Mouse (Mus musculus) naive thymus-derived CD4-positive, alpha-beta T cell, adult 2 months (primary cell): Measurements from ENCODE around the gene Lrrc10b.

ENCODE experiments used
- DNase-seq: peaks from one replicate; pipeline ENCODE4 v3.0.0-alpha.2; 2011; ENCODE audit warnings: low read depth

Lrrc10b gene

GRCm38 (mm10) chr19:10444685-10445369 lies 12.4 kb downstream of the Lrrc10b start:
- no peak for DNase-seq

GRCm38 (mm10) chr19:10437521-10437920 lies 19.8 kb downstream of the Lrrc10b start:
- no peak for DNase-seq

DNA sequence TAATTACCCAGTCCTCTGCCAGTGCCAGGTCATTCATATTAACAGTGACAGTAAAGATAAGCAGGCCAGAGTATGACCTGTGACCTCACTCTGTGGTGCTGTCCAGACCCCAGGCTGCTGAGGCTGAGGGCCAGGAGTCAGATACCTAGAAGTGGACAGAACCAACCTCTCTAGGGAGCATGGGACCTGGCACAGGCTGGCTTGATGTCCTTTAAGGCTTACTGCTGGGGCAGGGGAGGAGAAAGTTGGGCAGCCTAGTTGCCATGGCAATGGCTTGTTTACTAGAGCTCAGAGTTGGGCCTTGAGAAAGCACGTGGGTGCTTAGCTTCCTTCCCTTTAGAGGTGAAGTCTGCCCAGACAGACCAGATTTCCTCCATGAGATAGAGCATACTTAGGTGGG lies 20.5 kb downstream of the Lrrc10b start:
- DNase-seq, result no peak

DNA sequence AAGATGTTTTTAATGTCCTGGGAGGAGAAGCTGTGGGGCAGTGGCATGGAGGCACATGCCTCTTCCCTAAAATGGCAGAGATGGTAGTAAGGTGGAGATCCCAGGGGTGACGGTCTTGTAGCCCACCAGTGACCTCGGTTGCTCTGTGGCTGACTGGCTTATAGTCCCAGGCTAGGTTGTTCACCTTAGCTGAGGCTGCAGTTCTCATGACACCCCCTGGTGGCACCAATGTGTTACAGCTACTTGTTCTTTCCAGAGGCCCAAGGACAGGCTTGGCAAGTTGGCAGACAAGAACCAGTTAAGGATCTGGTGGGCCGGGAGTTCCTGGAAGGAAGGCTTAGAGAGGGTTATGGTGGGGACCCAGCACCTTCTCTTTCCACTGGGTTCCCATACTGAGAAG lies 21.4 kb downstream of the Lrrc10b start:
- DNase-seq, result peak; percentile 52

GRCm38 (mm10) chr19:10434927-10435326 lies 22.3 kb downstream of the Lrrc10b start:
- DNase-seq, result no peak

- no peak for DNase-seq
Observed at GRCm38 (mm10) chr19:10433879-10434540, 23.3 kb downstream of the Lrrc10b start.

DNA sequence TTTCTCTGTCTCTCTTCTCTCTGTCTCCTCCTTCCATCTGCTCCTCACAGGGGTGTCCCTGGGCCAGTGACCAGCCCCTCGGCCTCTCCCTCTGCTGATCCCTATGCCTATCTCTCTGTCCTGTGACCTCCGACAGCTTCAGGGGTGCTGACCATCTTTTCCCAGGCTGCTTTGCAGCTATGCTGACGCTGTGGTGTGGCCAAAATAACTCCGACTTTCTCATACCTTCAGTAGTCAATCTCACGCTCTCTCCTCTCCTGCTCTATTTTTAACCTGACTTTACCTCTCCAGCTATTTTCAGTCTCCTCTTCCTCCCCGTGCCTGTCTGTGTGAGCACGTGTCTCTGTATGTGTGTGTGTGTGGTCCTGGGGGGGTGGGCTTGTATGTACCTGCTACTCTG lies 24.0 kb downstream of the Lrrc10b start:
- DNase-seq, result no peak

DNA sequence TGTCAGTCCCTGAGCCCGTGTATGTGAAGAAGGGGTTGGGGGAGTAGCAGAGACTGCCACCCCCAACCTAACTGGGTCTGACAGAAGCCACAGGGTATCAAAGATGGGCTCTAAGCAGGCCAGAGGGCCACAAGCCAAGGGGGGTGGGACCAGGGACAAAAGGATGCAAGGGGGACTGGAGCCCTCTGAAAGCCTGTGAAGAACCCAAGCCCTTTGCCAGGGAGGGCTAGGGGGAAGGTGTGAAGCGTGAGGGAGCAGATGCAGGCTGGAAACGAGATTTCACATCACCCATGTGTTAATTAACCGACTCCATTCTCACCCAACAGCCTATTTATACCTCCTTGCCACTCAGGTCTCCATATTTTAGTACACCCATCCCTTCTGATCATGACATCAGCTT lies 25.4 kb downstream of the Lrrc10b start:
- DNase-seq, result no peak

DNA sequence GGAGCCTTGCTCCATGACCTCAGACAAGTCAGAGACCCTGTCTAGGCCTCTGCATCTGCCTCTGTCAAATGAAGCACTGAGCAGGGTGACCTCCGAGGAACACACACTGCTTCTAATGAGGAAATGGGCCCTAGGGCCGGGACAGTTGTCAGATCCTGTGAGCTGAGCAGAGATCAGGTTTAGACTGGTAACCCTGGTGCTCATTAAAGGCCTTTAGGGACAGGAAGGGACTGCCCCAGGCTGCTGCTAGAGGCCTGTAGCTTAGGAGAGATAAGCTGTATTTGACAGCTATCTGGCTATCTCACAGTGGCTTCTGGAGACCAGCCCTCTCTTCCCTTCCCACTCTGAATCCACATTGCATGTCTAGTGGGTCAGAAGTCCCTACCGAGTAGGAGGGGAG lies 25.9 kb downstream of the Lrrc10b start:
- DNase-seq, result no peak

- DNase-seq, result no peak
Observed at GRCm38 (mm10) chr19:10429371-10429770, 27.9 kb downstream of the Lrrc10b start.

- DNase-seq, result no peak
Observed at GRCm38 (mm10) chr19:10427431-10427830, 29.8 kb downstream of the Lrrc10b start.

DNA sequence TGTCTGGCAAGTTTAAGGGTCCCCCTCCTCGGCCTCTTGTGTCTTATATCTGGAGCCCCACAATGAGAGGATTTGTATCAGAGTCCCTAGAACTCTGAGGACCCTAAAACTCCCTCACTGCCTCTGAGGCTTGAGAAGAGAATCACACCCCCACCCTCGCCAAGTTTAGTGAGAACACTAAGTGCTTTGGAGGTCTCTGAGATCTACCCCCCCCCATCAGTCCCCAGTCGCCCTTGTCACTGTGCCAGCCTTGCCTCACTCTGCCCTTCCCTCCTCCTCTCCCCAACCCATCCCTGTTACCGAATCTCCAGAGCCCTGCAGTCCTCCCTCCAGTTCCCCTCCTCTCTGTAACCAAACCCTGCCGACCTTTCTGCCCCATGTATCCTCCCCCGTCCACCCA lies 30.5 kb downstream of the Lrrc10b start:
- DNase-seq, result no peak

GRCm38 (mm10) chr19:10426312-10426711 lies 31.0 kb downstream of the Lrrc10b start:
- no peak for DNase-seq

DNA sequence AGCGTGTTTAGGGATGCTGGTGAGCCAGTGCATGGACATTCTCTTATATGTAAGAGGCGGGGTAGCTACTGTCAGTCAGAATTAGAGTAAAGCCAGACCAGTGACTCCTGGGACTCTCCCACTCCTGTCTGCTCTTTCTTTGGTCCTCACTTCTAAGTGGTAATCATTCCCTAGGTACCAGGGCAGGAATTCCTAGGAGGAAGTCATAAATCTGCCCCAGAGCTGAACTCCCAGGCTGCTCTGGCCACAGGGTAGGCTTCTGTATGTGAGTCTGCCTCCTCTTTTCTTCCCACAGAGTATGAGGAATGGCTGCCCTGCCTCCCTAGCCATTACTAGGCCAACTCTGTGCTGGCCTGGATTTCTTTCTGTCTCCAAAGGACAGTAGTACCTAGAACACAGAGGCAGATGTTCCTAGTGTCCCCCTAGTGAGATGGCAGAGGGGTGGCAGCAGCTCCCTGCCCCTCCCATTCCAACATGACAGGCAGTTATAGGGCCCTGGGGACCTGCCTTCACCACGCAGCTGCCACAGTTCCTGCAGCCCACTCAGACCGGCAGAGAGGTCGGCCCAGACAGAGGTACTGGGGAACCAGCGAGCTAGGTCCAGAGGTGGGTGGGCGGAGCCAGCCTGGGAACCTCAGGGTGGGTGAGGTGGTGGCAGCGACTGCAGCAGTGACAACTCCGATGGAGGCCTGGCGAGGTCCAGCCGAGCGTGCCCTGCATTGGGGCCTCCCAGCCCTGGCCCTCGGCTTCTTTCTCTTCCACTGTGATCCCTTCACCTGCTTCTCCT lies 31.6 kb downstream of the Lrrc10b start:
- DNase-seq, result no peak

DNA sequence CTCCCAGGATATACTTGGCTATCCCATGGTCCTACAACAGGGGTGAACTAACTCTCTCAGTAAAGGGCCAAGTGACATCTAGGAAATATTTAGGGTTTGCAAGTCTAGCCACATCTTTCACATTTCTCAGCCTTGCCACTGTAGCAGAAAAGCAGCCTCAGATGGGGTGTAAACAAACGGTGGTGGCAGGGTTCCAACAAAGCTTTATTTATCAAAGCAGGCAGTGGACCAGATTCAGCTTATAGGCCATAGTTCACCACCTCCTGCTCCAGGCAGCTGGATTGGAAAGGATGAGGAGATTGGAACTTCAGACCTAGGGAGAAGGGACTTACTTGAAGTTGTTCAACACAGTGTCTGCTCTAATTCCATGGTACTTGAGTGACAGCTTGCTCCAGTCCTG lies 32.5 kb downstream of the Lrrc10b start:
- DNase-seq, result no peak

DNA sequence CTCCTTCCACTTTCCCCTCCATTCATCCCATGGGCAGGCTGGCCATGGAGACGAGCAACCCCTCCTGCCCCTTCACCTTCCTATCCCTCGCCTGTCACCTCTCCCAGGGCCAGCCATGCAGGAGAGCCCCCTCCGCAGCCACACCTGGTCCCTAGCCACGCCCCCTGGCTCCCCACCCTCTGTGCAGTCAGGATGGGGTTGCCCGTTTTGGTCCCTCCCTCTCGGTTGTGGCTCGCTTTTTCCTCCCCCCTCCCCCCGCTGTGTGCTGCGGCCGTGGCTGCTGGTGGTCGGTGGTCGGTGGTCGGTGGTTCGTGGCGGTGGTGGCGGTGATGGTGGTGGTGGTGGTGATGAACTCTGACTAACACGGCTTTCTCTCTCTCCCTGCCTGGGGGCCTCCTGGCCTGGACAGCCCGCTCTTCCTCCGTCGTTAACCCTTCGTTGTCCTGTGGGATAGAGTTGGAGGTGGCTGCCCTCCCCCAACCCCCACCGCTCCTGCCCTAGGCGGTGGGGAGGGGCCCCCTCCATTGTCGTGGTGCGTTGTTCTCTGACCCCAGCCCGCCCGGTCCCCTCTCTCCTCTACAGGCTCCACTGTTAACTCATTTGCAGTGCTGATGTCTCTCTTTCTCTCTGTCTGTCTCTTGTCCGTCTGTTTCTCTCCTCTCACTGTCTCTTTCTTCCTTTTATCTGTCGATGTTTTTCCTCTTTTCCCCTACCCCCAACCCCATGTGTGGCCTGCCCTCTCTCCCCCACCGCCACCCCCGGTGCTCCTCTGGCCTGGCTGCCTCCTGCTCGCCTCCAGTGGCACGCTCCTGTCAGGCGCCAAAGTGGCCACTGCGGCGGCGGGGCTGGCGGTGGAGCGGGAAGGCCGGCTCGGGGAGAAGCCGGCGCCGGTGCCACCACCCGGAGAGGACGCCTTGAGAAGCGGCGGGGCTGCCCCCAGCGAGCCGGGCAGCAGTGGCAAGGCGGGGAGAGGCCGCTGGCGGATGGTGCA lies 35.0 kb downstream of the Lrrc10b start:
- DNase-seq, result no peak

DNA sequence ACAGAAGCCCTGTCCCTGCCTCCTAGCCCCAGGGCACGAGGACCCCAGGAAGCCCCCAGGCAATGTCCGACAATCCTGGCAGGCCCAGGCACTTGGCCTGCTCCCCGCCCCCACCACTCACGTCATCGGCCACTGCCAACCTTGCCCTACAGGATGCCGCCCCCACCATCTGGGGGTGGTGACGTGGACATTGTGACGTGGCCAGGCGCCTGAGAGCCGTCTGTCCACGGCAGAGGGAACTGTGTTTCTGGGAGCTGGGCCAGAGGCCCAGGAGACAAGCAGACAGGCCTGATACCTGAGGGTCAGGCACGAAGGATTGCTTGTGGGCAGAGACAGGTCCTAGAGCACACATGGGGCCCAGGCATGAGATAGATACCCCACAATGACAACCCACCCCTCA lies 39.8 kb downstream of the Lrrc10b start:
- DNase-seq, result no peak

GRCm38 (mm10) chr19:10416889-10417288 lies 40.4 kb downstream of the Lrrc10b start:
- no peak for DNase-seq

- no peak for DNase-seq
Observed at GRCm38 (mm10) chr19:10415508-10415907, 41.8 kb downstream of the Lrrc10b start.

GRCm38 (mm10) chr19:10413701-10414242 lies 43.5 kb downstream of the Lrrc10b start:
- no peak for DNase-seq
